Mouse (Mus musculus) megakaryocyte, embryonic 14.5 days (primary cell): ENCODE results near the gene Aanat.

Experiments used
- FLI1 ChIP-seq: IDR thresholded peaks from 2 replicates; pipeline ENCODE4 v1.6.1; 2012; ENCODE audit warnings: low read length, inconsistent platforms, mixed read lengths
- GATA1 ChIP-seq: IDR thresholded peaks from 3 replicates; pipeline ENCODE4 v1.6.1; 2012; ENCODE audit warnings: mixed read lengths, low read length, inconsistent platforms, borderline replicate concordance

GRCm38 (mm10) chr11:116591621-116592020, 5.4 kb downstream of the Aanat start:
- TF ChIP-seq FLI1 (no peak), GATA1 (no peak)
